Comparison of ENCODE assay signal across 9 mouse cellular contexts in the genomic region with DNA sequence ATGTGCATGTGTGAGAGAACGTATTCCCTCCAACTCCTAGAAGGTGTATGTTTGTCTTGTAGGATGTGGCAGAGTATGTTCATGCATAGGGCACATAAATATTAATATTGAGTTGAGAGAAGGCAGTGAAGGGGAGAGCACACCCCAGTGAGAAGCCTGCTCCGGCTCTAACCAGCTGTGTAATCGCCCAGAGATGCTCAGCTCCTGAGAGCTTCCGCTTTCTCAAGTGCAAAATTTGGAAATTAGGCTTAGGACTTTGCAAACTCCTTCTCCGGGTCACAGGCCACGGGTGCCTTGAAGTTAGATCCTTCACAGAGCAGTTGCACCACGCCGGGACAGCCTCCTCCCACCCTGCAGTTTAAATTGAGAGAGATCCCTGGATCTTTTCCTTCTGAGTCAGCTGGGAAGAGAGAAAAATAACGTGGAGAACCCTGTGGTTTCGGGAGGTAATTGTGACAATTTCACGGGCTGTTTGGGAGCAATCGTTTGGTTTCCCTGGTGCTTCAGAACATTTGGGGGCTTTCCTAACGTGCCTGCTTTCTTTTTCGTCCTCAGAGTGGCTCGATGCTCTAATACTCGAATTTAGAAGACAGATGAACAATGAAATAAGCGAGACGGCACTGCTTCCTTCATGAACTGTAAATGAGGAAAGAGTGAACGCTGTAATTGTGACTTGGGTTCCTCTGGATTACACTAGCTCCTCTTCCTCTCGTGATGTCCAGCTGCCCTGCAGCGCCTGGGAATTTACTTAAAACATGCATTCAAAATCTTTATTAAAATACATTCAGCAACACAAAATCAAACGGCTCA.
DNase-seq lines count a peak whose midpoint lies in the region; ATAC-seq and TF ChIP-seq lines count a peak whose summit lies in the region.
"Had no signal": no experiment of that assay in that cellular context is flagged by ENCODE, and none has a peak within 500 bp of the region (broad histone marks: within the 10 kb centered on the region; RNA-seq: fewer than 3 reads in every experiment).

No protein-coding gene starts in this region.

- H3ac ChIP-seq in C2C12 (ENCODE audit: control insufficient read depth, insufficient read length, low read depth) = peak overlapping the region; percentile 30

- no peak overlapping the region for H3K27ac ChIP-seq in heart, embryonic 11.5 days (ENCODE audit: low read depth, low read length)
- no peak overlapping the region for H3K27ac ChIP-seq in forebrain, embryonic 12.5 days
- H3K27ac ChIP-seq in midbrain, embryonic 10.5 days (replicated peaks) = peak overlapping the region; percentile 74

- WGBS in heart, embryonic 11.5 days (ENCODE audit: insufficient replicate concordance) = 38% methylated on average over 22 of the region's 22 CpGs
- WGBS in forebrain, embryonic 12.5 days = 38% methylated on average over 22 of the region's 22 CpGs
- 35% methylated on average over 22 of the region's 22 CpGs for WGBS in midbrain, embryonic 10.5 days

- no peak for ATAC-seq in heart, embryonic 11.5 days (replicated peaks; ENCODE audit: insufficient number of reproducible peaks, low FRiP score, low TSS enrichment)
- peak; percentile 14; the same call in 1 of the 2 replicates for ATAC-seq in forebrain, embryonic 12.5 days (ENCODE audit: low FRiP score)

- no peaks in the 10 kb centered on the region for H3K79me3 ChIP-seq in C2C12 (ENCODE audit: low read depth)

- DNase-seq in heart, postnatal 25 days (ENCODE audit: low spot score) = no peak
- peak; percentile 32 for DNase-seq in midbrain, embryonic 10.5 days (ENCODE audit: low spot score)
- no peak for DNase-seq in thymus, adult 18-20 months
- DNase-seq in cerebellum, postnatal 36 days = no peak
- no peak for DNase-seq in kidney, postnatal 14 days

- intact Hi-C loops in heart, postnatal 25 days (cut with DNase I) = loop anchor here (5.0 kb wide), 1 partner anchor 1928 kb away; no protein-coding TSS in a partner anchor

- H3K9me3 ChIP-seq in heart, embryonic 11.5 days (replicated peaks; ENCODE audit: control insufficient read depth, low read length) = no peaks in the 10 kb centered on the region
- H3K9me3 ChIP-seq in forebrain, embryonic 12.5 days = no peaks in the 10 kb centered on the region
- H3K9me3 ChIP-seq in midbrain, embryonic 10.5 days (replicated peaks) = no peaks in the 10 kb centered on the region

- H3K4me3 ChIP-seq in heart, embryonic 11.5 days (ENCODE audit: low read depth, low read length) = peak overlapping the region; percentile 25
- H3K4me3 ChIP-seq in C2C12 (ENCODE audit: insufficient read depth, poor library complexity, severe bottlenecking) = no peak overlapping the region
- H3K4me3 ChIP-seq in forebrain, embryonic 12.5 days (replicated peaks) = peak overlapping the region; percentile 27
- H3K4me3 ChIP-seq in midbrain, embryonic 10.5 days = peak overlapping the region; percentile 44
- H3K4me3 ChIP-seq: erythroblast, embryonic 14.5 days had no signal

- H3K4me1 ChIP-seq in heart, embryonic 11.5 days (ENCODE audit: control insufficient read depth, insufficient read depth, low read length) = no peaks in the 10 kb centered on the region
- peaks cover 18% of the 10 kb centered on the region for H3K4me1 ChIP-seq in forebrain, embryonic 12.5 days
- H3K4me1 ChIP-seq in midbrain, embryonic 10.5 days = peaks cover 25% of the 10 kb centered on the region

- no peak for TF ChIP-seq CTCF in C2C12 (IDR thresholded peaks at IDR 0.05; ENCODE audit: control insufficient read depth, insufficient read depth, insufficient read length)

- H3K79me2 ChIP-seq in C2C12 (ENCODE audit: control insufficient read depth, insufficient read depth) = no peaks in the 10 kb centered on the region

- H3K27me3 ChIP-seq in heart, embryonic 11.5 days (ENCODE audit: control insufficient read depth, insufficient read depth, low read length) = 0 out of 2 replicates have a peak, but pooled peaks cover 3% of the 10 kb centered on the region
- H3K27me3 ChIP-seq in C2C12 (ENCODE audit: control insufficient read depth, insufficient read depth, insufficient read length) = no peaks in the 10 kb centered on the region
- H3K27me3 ChIP-seq in forebrain, embryonic 12.5 days = peaks cover 65% of the 10 kb centered on the region
- peaks cover 64% of the 10 kb centered on the region for H3K27me3 ChIP-seq in midbrain, embryonic 10.5 days (ENCODE audit: low read depth, poor library complexity, severe bottlenecking)

- peak overlapping the region; percentile 64 for H3K4me2 ChIP-seq in heart, embryonic 11.5 days
- H3K4me2 ChIP-seq in forebrain, embryonic 12.5 days = peak overlapping the region; percentile 47

- H3K9ac ChIP-seq in heart, embryonic 11.5 days (ENCODE audit: low read depth, low read length) = no peak overlapping the region
- H3K9ac ChIP-seq in forebrain, embryonic 12.5 days = peak overlapping the region; percentile 40; the same call in 1 of the 2 replicates

- H3K36me3 ChIP-seq in heart, embryonic 11.5 days (ENCODE audit: control insufficient read depth, insufficient read depth, low read length) = no peaks in the 10 kb centered on the region
- no peaks in the 10 kb centered on the region for H3K36me3 ChIP-seq in C2C12 (ENCODE audit: control insufficient read depth, insufficient read depth)
- H3K36me3 ChIP-seq in forebrain, embryonic 12.5 days (replicated peaks) = no peaks in the 10 kb centered on the region
- no peaks in the 10 kb centered on the region for H3K36me3 ChIP-seq in midbrain, embryonic 10.5 days

TF ChIP-seq in C2C12, 6 proteins besides CTCF, POLR2A, EP300 and RAD21:
- TF ChIP-seq USF1 (IDR thresholded peaks at IDR 0.05; ENCODE audit: low read depth) = no peak
- no peak for TF ChIP-seq CEBPB (IDR thresholded peaks at IDR 0.05; ENCODE audit: low read depth)
- TF ChIP-seq MYOD1 (IDR thresholded peaks at IDR 0.05; ENCODE audit: control insufficient read depth, insufficient read length, low read depth) = no peak
- TF ChIP-seq FOSL1 (IDR thresholded peaks at IDR 0.05; ENCODE audit: insufficient read depth, low read length, poor library complexity, severe bottlenecking) = no peak
- TF ChIP-seq MAX (IDR thresholded peaks at IDR 0.05) = no peak
- TF ChIP-seq MYOG (IDR thresholded peaks at IDR 0.05; ENCODE audit: control insufficient read depth, extremely low read depth, insufficient read length) = no peak
